Mouse (Mus musculus) neural tube, embryonic 13.5 days (tissue): ENCODE measurements around the gene Fgb. TPM values are rescaled to one million over a fixed set of nuclear protein-coding genes. Genes with fewer than 3 reads are reported as not detected.

Experiments
- ATAC-seq: fragments of 200-750 bp; cut with Nextera tagmentation; 2 replicates; pipeline ENCODE4 v1.8.0; 2017; ENCODE audit warnings: low read depth, mild to moderate bottlenecking, moderate TSS enrichment, moderate library complexity
- H3K27ac ChIP-seq: fragments of 300-500 bp; sonication (generic); replicated peaks from 2 replicates; pipeline ENCODE4 v1.5.1; 2015; ENCODE audit warnings: moderate library complexity, mild to moderate bottlenecking, inconsistent platforms
- H3K27me3 ChIP-seq: fragments of 300-500 bp; sonication (generic); 2 replicates; pipeline ENCODE4 v1.6.1; 2015; ENCODE audit warnings: mild to moderate bottlenecking, inconsistent platforms
- H3K36me3 ChIP-seq: fragments of 300-500 bp; sonication (generic); 2 replicates; pipeline ENCODE4 v1.6.1; 2015; ENCODE audit warnings: mild to moderate bottlenecking, inconsistent platforms
- H3K4me1 ChIP-seq: fragments of 300-500 bp; sonication (generic); replicated peaks from 2 replicates; pipeline ENCODE4 v1.6.1; 2015; ENCODE audit warnings: inconsistent platforms
- H3K4me2 ChIP-seq: fragments of 300-500 bp; sonication (generic); 2 replicates; pipeline ENCODE4 v1.6.1; 2015; ENCODE audit warnings: inconsistent platforms, mild to moderate bottlenecking, moderate library complexity
- H3K4me3 ChIP-seq: fragments of 300-500 bp; sonication (generic); 2 replicates; pipeline ENCODE4 v1.5.1; 2015; ENCODE audit warnings: mild to moderate bottlenecking, inconsistent platforms
- H3K9ac ChIP-seq: fragments of 300-500 bp; sonication (generic); 2 replicates; pipeline ENCODE4 v1.6.1; 2015; ENCODE audit warnings: moderate library complexity, mild to moderate bottlenecking, inconsistent platforms
- H3K9me3 ChIP-seq: fragments of 300-500 bp; sonication (generic); 2 replicates; pipeline ENCODE4 v1.6.1; 2016; ENCODE audit warnings: inconsistent platforms
- WGBS: fragments of 180-500 bp; shearing (Covaris S2); methylation state at CpG from one replicate; pipeline ENCODE4 v1.1.7; 2015; 5-methylcytosine and 5-hydroxymethylcytosine counted together
- polyA plus RNA-seq: library from polyadenylated mRNA; unstranded; fragments of >200 nt; fragmentation: Nextera tagmentation; extraction: Ambion mirVana; gene quantifications from 2 replicates; pipeline ENCODE4 v1.2.1, GENCODE M21; 2015

Fgb gene
- polyA plus RNA-seq, 1 experiment from 2014 or later: 0.08 TPM

GRCm38 (mm10) chr3:83025475-83026301, 24.0 kb downstream of the Fgb start, which contains the start of gene Fga:
Fga (plus strand) TSS chr3:83026076.
- no peaks in the 10 kb centered on the region for H3K9me3 ChIP-seq
- WGBS: 81% methylated on average over 9 of the region's 9 CpGs
- no peak within 1 kb of the TSS for H3K4me3 ChIP-seq
- H3K27me3 ChIP-seq: no peaks in the 10 kb centered on the region
- H3K27ac ChIP-seq: no peak within 1 kb of the TSS
- H3K4me2 ChIP-seq: no peak within 1 kb of the TSS
- no peak within 1 kb of the TSS for H3K9ac ChIP-seq
- H3K36me3 ChIP-seq: no peaks in the 10 kb centered on the region
- no peaks in the 10 kb centered on the region for H3K4me1 ChIP-seq
- no peak for ATAC-seq

- H3K27ac ChIP-seq: no peak overlapping the region
- H3K9me3 ChIP-seq: no peaks in the 10 kb centered on the region
- H3K36me3 ChIP-seq: no peaks in the 10 kb centered on the region
- ATAC-seq: no peak
- 57% methylated on average over 6 of the region's 6 CpGs for WGBS
- H3K4me2 ChIP-seq: no peak overlapping the region
- H3K4me1 ChIP-seq: no peaks in the 10 kb centered on the region
- H3K9ac ChIP-seq: no peak overlapping the region
- H3K4me3 ChIP-seq: no peak overlapping the region
- H3K27me3 ChIP-seq: no peaks in the 10 kb centered on the region
These were observed 24.6 kb downstream of the Fgb start for GRCm38 (mm10) chr3:83025036-83025435.

DNA sequence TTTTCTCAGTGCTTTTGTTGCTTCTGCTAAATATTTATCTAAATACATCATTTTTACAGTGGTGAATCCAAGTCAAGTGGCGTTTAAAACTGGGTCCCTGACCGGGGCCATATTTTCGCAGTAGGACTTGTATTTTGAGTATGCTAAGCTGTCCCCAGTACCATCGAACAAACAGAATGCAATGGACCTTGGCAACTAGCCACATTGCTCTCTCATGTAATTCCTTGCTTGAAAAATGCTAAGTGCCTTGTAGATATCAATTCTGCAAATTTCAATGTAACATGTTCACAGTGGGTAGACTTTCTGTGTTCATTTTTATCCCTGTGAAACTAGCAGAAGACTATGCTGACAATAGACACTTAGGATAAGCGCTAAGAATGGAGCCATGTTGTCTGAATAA, 28.5 kb downstream of the Fgb start:
- Histone ChIP-seq H3K4me2 (no peak overlapping the region), H3K27me3 (no peaks in the 10 kb centered on the region), H3K9me3 (no peaks in the 10 kb centered on the region), H3K9ac (no peak overlapping the region), H3K4me1 (no peaks in the 10 kb centered on the region), H3K4me3 (no peak overlapping the region), H3K27ac (no peak overlapping the region), H3K36me3 (no peaks in the 10 kb centered on the region)
- ATAC-seq: no peak
- WGBS: 90% methylated on average over 5 of the region's 5 CpGs

DNA sequence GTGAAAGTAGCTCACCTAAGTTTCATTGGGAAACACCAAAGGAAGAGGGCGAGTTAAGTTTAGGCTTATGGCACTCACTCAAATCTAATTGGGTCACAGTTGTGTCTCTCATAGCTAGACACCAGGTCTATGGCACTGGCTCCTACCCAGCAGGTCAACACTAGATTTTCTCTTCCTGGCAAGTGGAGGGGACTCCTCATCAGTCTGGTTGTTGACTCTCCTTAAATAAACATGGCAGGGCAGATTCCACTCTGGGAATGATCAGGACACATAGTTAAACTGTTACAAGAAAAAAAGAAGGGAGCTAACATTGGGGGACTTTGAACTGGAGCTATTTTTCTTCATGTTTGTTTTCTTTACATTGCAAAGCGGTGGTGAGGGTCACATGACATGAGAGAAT, 29.3 kb downstream of the Fgb start:
- no peaks in the 10 kb centered on the region for H3K9me3 ChIP-seq
- H3K4me3 ChIP-seq: no peak overlapping the region
- no peak overlapping the region for H3K4me2 ChIP-seq
- no peaks in the 10 kb centered on the region for H3K36me3 ChIP-seq
- 90% methylated on average over 2 of the region's 2 CpGs for WGBS
- H3K9ac ChIP-seq: no peak overlapping the region
- ATAC-seq: no peak
- H3K27me3 ChIP-seq: no peaks in the 10 kb centered on the region
- no peak overlapping the region for H3K27ac ChIP-seq
- no peaks in the 10 kb centered on the region for H3K4me1 ChIP-seq

DNA sequence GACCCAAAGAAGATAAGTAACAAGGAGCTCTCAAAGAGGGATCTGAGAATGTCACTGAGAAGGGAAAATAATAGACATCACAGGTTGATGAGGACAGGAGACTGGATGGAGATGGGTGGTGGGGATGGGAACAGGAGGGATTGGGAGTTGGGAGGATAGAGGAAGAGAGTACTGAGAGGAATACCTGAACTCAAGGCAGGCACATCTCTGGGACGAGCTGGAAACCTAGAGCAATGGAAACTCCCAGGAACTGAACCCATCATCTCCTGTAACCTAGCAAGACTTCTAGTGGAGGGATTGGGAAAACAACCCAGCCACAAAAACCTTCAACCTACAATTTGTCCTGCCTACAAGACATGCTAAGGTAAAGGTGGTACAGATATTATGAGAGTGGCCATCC, 33.4 kb downstream of the Fgb start:
- Histone ChIP-seq H3K9ac (no peak overlapping the region), H3K27ac (no peak overlapping the region), H3K36me3 (no peaks in the 10 kb centered on the region), H3K4me2 (no peak overlapping the region), H3K4me1 (no peaks in the 10 kb centered on the region), H3K27me3 (no peaks in the 10 kb centered on the region), H3K4me3 (no peak overlapping the region), H3K9me3 (no peaks in the 10 kb centered on the region)
- 94% methylated on average over 1 of the region's 1 CpGs for WGBS
- no peak for ATAC-seq

DNA sequence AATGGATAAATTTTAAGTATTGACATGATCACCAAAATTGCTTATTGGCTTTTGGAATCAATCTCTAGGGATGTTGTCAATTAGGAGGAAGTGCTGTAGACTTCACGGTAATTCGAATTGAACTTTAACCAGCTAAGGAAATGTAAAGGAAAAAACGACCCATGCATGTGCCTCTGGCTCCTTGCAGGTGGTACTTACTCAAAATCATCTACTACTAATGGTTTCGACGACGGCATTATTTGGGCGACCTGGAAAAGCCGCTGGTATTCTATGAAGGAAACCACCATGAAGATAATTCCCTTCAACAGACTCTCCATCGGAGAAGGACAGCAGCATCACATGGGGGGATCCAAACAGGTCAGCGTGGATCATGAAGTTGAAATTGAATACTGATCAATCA, 35.7 kb downstream of the Fgb start:
- Histone ChIP-seq H3K4me1 (no peaks in the 10 kb centered on the region), H3K36me3 (no peaks in the 10 kb centered on the region), H3K27me3 (no peaks in the 10 kb centered on the region), H3K27ac (no peak overlapping the region), H3K9me3 (no peaks in the 10 kb centered on the region), H3K9ac (no peak overlapping the region), H3K4me2 (no peak overlapping the region), H3K4me3 (no peak overlapping the region)
- WGBS: 91% methylated on average over 10 of the region's 10 CpGs
- ATAC-seq: no peak

- H3K27me3 ChIP-seq: no peaks in the 10 kb centered on the region
- no peak overlapping the region for H3K4me2 ChIP-seq
- no peaks in the 10 kb centered on the region for H3K4me1 ChIP-seq
- H3K9me3 ChIP-seq: no peaks in the 10 kb centered on the region
- no peak overlapping the region for H3K9ac ChIP-seq
- no peak overlapping the region for H3K27ac ChIP-seq
- no peak for ATAC-seq
- H3K4me3 ChIP-seq: no peak overlapping the region
- no peaks in the 10 kb centered on the region for H3K36me3 ChIP-seq
- WGBS: 90% methylated on average over 19 of the region's 19 CpGs
These were observed 37.0 kb downstream of the Fgb start for GRCm38 (mm10) chr3:83012636-83013035.

- Histone ChIP-seq H3K9me3 (no peaks in the 10 kb centered on the region), H3K36me3 (no peaks in the 10 kb centered on the region), H3K4me1 (no peaks in the 10 kb centered on the region), H3K27me3 (no peaks in the 10 kb centered on the region), H3K9ac (no peak overlapping the region), H3K4me3 (no peak overlapping the region), H3K27ac (no peak overlapping the region), H3K4me2 (no peak overlapping the region)
- 66% methylated on average over 4 of the region's 4 CpGs for WGBS
- ATAC-seq: no peak
These were observed 38.1 kb downstream of the Fgb start for GRCm38 (mm10) chr3:83011565-83011964.

GRCm38 (mm10) chr3:83011136-83011535, 38.5 kb downstream of the Fgb start:
- 94% methylated on average over 4 of the region's 4 CpGs for WGBS
- Histone ChIP-seq H3K9me3 (no peaks in the 10 kb centered on the region), H3K27me3 (no peaks in the 10 kb centered on the region), H3K27ac (no peak overlapping the region), H3K36me3 (no peaks in the 10 kb centered on the region), H3K4me3 (no peak overlapping the region), H3K9ac (no peak overlapping the region), H3K4me2 (no peak overlapping the region), H3K4me1 (no peaks in the 10 kb centered on the region)
- ATAC-seq: no peak

DNA sequence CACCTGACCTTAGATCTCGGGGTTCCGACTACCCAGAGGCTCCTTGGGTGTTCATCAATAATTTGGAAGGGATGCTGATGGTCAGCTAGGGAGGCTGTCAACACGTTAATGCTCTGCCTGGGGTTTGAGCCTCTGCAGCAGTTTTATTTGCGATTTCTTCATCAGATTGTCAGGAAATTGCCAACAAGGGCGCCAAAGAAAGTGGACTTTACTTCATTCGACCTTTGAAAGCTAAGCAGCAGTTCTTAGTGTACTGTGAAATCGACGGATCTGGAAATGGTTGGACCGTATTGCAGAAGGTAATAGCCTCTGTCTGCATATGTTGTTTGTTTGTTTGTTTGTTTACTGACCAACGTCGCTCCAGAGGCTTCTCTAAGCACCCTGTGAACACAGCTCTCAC, 39.4 kb downstream of the Fgb start:
- Histone ChIP-seq H3K36me3 (no peaks in the 10 kb centered on the region), H3K4me2 (no peak overlapping the region), H3K27me3 (no peaks in the 10 kb centered on the region), H3K9ac (no peak overlapping the region), H3K9me3 (no peaks in the 10 kb centered on the region), H3K4me1 (no peaks in the 10 kb centered on the region), H3K4me3 (no peak overlapping the region), H3K27ac (no peak overlapping the region)
- WGBS: 86% methylated on average over 11 of the region's 11 CpGs
- no peak for ATAC-seq

DNA sequence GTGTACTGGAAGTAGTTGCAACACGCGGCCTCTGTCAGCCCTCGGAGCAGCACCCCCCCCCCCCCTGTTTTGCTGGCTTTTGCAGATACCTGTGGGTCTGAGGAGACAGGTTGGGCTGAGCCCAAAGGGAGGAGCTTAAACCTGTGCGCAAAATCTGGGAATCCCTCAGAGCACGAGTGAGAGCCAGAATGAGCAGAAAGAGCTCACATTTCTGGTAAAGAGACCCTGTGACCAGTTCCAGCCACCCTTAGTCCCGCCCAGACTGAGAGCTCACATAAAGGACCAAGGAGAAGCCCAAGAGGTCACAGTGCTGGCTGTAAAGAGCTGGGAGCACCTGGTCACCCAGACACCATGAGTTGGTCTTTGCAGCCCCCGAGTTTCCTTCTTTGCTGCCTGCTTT, 42.1 kb downstream of the Fgb start, which contains the start of gene Fgg:
Fgg (plus strand) TSS at position 168 of the 400 bp plus-strand sequence.
- Histone ChIP-seq H3K36me3 (no peaks in the 10 kb centered on the region), H3K27me3 (no peaks in the 10 kb centered on the region), H3K9me3 (no peaks in the 10 kb centered on the region), H3K4me3 (no peak within 1 kb of the TSS), H3K27ac (no peak within 1 kb of the TSS), H3K9ac (no peak within 1 kb of the TSS), H3K4me1 (no peaks in the 10 kb centered on the region), H3K4me2 (no peak within 1 kb of the TSS)
- WGBS: 58% methylated on average over 7 of the region's 7 CpGs
- ATAC-seq: no peak

GRCm38 (mm10) chr3:83004801-83005200, 44.9 kb downstream of the Fgb start:
- H3K27me3 ChIP-seq: no peaks in the 10 kb centered on the region
- no peak for ATAC-seq
- no peak overlapping the region for H3K27ac ChIP-seq
- no peaks in the 10 kb centered on the region for H3K9me3 ChIP-seq
- H3K4me1 ChIP-seq: no peaks in the 10 kb centered on the region
- H3K9ac ChIP-seq: no peak overlapping the region
- H3K4me2 ChIP-seq: no peak overlapping the region
- 92% methylated on average over 7 of the region's 7 CpGs for WGBS
- H3K4me3 ChIP-seq: no peak overlapping the region
- H3K36me3 ChIP-seq: no peaks in the 10 kb centered on the region

DNA sequence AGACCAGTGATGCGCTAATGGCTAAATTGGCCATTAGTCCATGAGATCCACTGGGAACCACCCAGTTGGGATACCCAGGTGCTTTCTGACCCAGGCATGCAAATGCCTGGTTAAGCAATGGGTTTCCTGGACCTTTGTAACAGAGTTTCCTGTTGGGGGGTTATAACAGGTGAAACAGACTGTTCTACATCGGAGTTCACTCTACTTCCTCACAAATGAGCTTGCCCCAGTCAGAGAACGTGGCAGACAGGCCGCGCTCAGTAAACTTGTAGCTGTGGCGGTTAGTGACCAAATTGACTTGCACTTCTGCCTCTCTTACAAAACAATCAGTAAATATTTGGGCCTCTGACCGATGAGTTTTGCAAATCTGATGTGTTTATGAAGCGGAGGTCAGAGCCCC, 46.6 kb downstream of the Fgb start:
- no peaks in the 10 kb centered on the region for H3K36me3 ChIP-seq
- H3K4me1 ChIP-seq: no peaks in the 10 kb centered on the region
- H3K4me3 ChIP-seq: no peak overlapping the region
- no peaks in the 10 kb centered on the region for H3K27me3 ChIP-seq
- no peak overlapping the region for H3K27ac ChIP-seq
- H3K9ac ChIP-seq: no peak overlapping the region
- no peaks in the 10 kb centered on the region for H3K9me3 ChIP-seq
- no peak overlapping the region for H3K4me2 ChIP-seq
- no peak for ATAC-seq
- WGBS: 93% methylated on average over 8 of the region's 8 CpGs
